In the genomic region with DNA sequence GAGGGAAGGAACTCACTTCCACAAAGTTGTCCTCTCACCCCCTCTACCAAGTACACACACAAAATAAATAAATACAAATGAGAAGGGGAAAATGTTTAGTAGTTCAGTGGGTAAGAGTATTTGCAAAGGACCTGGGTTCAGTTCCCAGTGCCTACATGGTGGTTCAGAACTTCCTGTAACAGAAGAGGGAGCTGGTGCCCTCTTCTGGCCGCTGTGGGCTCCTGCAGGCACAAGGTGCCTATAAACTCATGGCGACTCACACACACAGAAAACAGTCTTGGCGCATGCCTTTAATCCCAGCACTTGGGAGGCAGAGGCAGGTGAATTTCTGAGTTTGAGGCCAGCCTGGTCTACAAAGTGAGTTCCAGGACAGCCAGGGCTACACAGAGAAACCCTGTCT, we compare ENCODE assay signal across 24 mouse cellular contexts. TPM values are rescaled to one million over a fixed set of nuclear protein-coding genes. Genes with fewer than 3 reads are reported as not detected.
DNase-seq lines count a peak whose midpoint lies in the region; ATAC-seq and TF ChIP-seq lines count a peak whose summit lies in the region.
"Had no signal": no experiment of that assay in that cellular context is flagged by ENCODE, and none has a peak within 500 bp of the region (broad histone marks: within the 10 kb centered on the region; RNA-seq: fewer than 3 reads in every experiment).

No protein-coding gene starts in this region.

- H3K27ac ChIP-seq in embryonic facial prominence, embryonic 15.5 days (replicated peaks), result 0 out of 2 replicates have a peak overlapping the region, but pooled peaks have one; percentile 30
- no peak overlapping the region for H3K27ac ChIP-seq in embryonic facial prominence, embryonic 10.5 days (replicated peaks)
- no peak overlapping the region for H3K27ac ChIP-seq in liver, embryonic 14.5 days
- no peak overlapping the region for H3K27ac ChIP-seq in liver, embryonic 11.5 days (ENCODE audit: low read depth, low read length)
- H3K27ac ChIP-seq in ES-Bruce4 (ENCODE audit: insufficient read depth, low read length), result no peak overlapping the region
- no peak overlapping the region for H3K27ac ChIP-seq in midbrain, embryonic 10.5 days (replicated peaks)
- H3K27ac ChIP-seq: forebrain, embryonic 10.5 days; heart, embryonic 13.5 days; hindbrain, embryonic 13.5 days; kidney, embryonic 15.5 days; stomach, embryonic 15.5 days had no signal

- H3K4me1 ChIP-seq in embryonic facial prominence, embryonic 15.5 days, result no peaks in the 10 kb centered on the region
- H3K4me1 ChIP-seq in embryonic facial prominence, embryonic 10.5 days, result peaks cover 4% of the 10 kb centered on the region; the same call in 1 of the 2 replicates
- H3K4me1 ChIP-seq in liver, embryonic 14.5 days (replicated peaks; ENCODE audit: control insufficient read depth in 2 of 2, insufficient read depth in 2 of 2, low read length in 1 of 2), result peaks cover 31 to 32% of the 10 kb centered on the region in 2 experiments
- H3K4me1 ChIP-seq in liver, embryonic 11.5 days (replicated peaks; ENCODE audit: control insufficient read depth, insufficient read depth, low read length), result peaks cover 23% of the 10 kb centered on the region
- no peaks in the 10 kb centered on the region for H3K4me1 ChIP-seq in ES-Bruce4 (ENCODE audit: control insufficient read depth, insufficient read depth, low read length)
- no peaks in the 10 kb centered on the region for H3K4me1 ChIP-seq in midbrain, embryonic 10.5 days
- H3K4me1 ChIP-seq: forebrain, embryonic 10.5 days; hindbrain, embryonic 13.5 days; intestine, embryonic 15.5 days; stomach, embryonic 15.5 days had no signal

- H3K27me3 ChIP-seq in embryonic facial prominence, embryonic 15.5 days, result no peaks in the 10 kb centered on the region
- H3K27me3 ChIP-seq in embryonic facial prominence, embryonic 10.5 days (replicated peaks; ENCODE audit: low read depth, poor library complexity, severe bottlenecking), result no peaks in the 10 kb centered on the region
- H3K27me3 ChIP-seq in liver, embryonic 14.5 days (ENCODE audit: control insufficient read depth, insufficient read depth, low read length), result no peaks in the 10 kb centered on the region
- H3K27me3 ChIP-seq in liver, embryonic 11.5 days (replicated peaks; ENCODE audit: control insufficient read depth, insufficient read depth, low read length), result no peaks in the 10 kb centered on the region
- H3K27me3 ChIP-seq in ES-Bruce4 (ENCODE audit: control insufficient read depth, insufficient read depth, low read length, poor library complexity, severe bottlenecking), result no peaks in the 10 kb centered on the region
- no peaks in the 10 kb centered on the region for H3K27me3 ChIP-seq in midbrain, embryonic 10.5 days (ENCODE audit: low read depth, poor library complexity, severe bottlenecking)
- H3K27me3 ChIP-seq: heart, embryonic 13.5 days; hindbrain, embryonic 13.5 days; intestine, embryonic 15.5 days; kidney, embryonic 15.5 days; stomach, embryonic 15.5 days had no signal

- TF ChIP-seq POLR2A in ES-Bruce4 (IDR thresholded peaks at IDR 0.05; ENCODE audit: insufficient read depth, low read length), result no peak

- peak; percentile 61 for TF ChIP-seq CTCF in liver, embryonic 14.5 days (IDR thresholded peaks at IDR 0.05; ENCODE audit: low read depth)
- TF ChIP-seq CTCF in ES-Bruce4 (IDR thresholded peaks at IDR 0.05; ENCODE audit: low read depth, low read length), result peak; percentile 38

- ATAC-seq in embryonic facial prominence, embryonic 15.5 days (ENCODE audit: insufficient number of reproducible peaks, low FRiP score, low TSS enrichment, low read depth), result no peak
- ATAC-seq in liver, embryonic 14.5 days (ENCODE audit: insufficient read depth), result no peak
- ATAC-seq in liver, embryonic 11.5 days (replicated peaks; ENCODE audit: low FRiP score), result no peak
- ATAC-seq: activated CD4-positive, CD25-positive, alpha-beta regulatory T cell, adult 4 months; CD4-positive, CD25-positive, alpha-beta regulatory T cell, adult 4 months; intestine, embryonic 15.5 days; midbrain, embryonic 16.5 days had no signal

- no peak for TF ChIP-seq EP300 in liver, embryonic 14.5 days (IDR thresholded peaks at IDR 0.05; ENCODE audit: low read depth)
- no peak for TF ChIP-seq EP300 in ES-Bruce4 (IDR thresholded peaks at IDR 0.05; ENCODE audit: insufficient read depth, low read depth, low read length)

- H3K9me3 ChIP-seq in embryonic facial prominence, embryonic 15.5 days (replicated peaks), result 0 out of 2 replicates have a peak, but pooled peaks cover 6% of the 10 kb centered on the region
- peaks cover 7% of the 10 kb centered on the region; the same call in 1 of the 2 replicates for H3K9me3 ChIP-seq in embryonic facial prominence, embryonic 10.5 days
- H3K9me3 ChIP-seq in liver, embryonic 14.5 days (ENCODE audit: control insufficient read depth, low read length), result no peaks in the 10 kb centered on the region; the same call in 1 of the 2 replicates
- 0 out of 2 replicates have a peak, but pooled peaks cover 5% of the 10 kb centered on the region for H3K9me3 ChIP-seq in liver, embryonic 11.5 days (ENCODE audit: control insufficient read depth, low read length)
- 0 out of 2 replicates have a peak, but pooled peaks cover 5% of the 10 kb centered on the region for H3K9me3 ChIP-seq in ES-Bruce4 (replicated peaks; ENCODE audit: control insufficient read depth, insufficient read depth, low read length, poor library complexity, severe bottlenecking)
- peaks cover 7% of the 10 kb centered on the region for H3K9me3 ChIP-seq in midbrain, embryonic 10.5 days (replicated peaks)
- H3K9me3 ChIP-seq: intestine, embryonic 15.5 days; stomach, embryonic 15.5 days had no signal

- DNase-seq in embryonic facial prominence, embryonic 10.5 days (ENCODE audit: low spot score), result no peak
- DNase-seq in liver, embryonic 14.5 days (ENCODE audit: low read depth in 3 of 3, low spot score in 3 of 3), result no peak
- no peak for DNase-seq in liver, embryonic 11.5 days (ENCODE audit: low spot score)
- peak; percentile 20 for DNase-seq in induced T-regulatory cell, adult 2 months (ENCODE audit: low read depth)
- no peak for DNase-seq in kidney, postnatal 10 days
- no peak for DNase-seq in midbrain, embryonic 10.5 days (ENCODE audit: low spot score)
- DNase-seq: adrenal gland, postnatal 14 days; cerebellum, adult 11 months; cerebellum, postnatal 10 days; embryo, embryonic 11 days; lung, postnatal 10 days; right cerebral cortex, postnatal 14 days had no signal

- H3K9ac ChIP-seq in embryonic facial prominence, embryonic 15.5 days, result no peak overlapping the region
- no peak overlapping the region for H3K9ac ChIP-seq in liver, embryonic 14.5 days (replicated peaks)
- H3K9ac ChIP-seq in liver, embryonic 11.5 days (ENCODE audit: low read depth, low read length), result no peak overlapping the region
- H3K9ac ChIP-seq in ES-Bruce4 (ENCODE audit: low read depth, poor library complexity, severe bottlenecking), result no peak overlapping the region
- H3K9ac ChIP-seq: heart, embryonic 13.5 days; hindbrain, embryonic 13.5 days; intestine, embryonic 15.5 days; kidney, embryonic 15.5 days; stomach, embryonic 15.5 days had no signal

- H3K36me3 ChIP-seq in embryonic facial prominence, embryonic 15.5 days, result peaks cover 32% of the 10 kb centered on the region
- H3K36me3 ChIP-seq in embryonic facial prominence, embryonic 10.5 days (replicated peaks), result peaks cover 68% of the 10 kb centered on the region
- peaks cover 9% of the 10 kb centered on the region for H3K36me3 ChIP-seq in liver, embryonic 14.5 days (replicated peaks; ENCODE audit: control insufficient read depth, insufficient read depth, low read depth)
- peaks cover 12% of the 10 kb centered on the region for H3K36me3 ChIP-seq in liver, embryonic 11.5 days (ENCODE audit: control insufficient read depth, insufficient read depth, low read length)
- 0 out of 2 replicates have a peak, but pooled peaks cover 3% of the 10 kb centered on the region for H3K36me3 ChIP-seq in ES-Bruce4 (ENCODE audit: control insufficient read depth, insufficient read depth, low read length, poor library complexity, severe bottlenecking)
- peaks cover 70% of the 10 kb centered on the region for H3K36me3 ChIP-seq in midbrain, embryonic 10.5 days

- no peak overlapping the region for H3K4me2 ChIP-seq in embryonic facial prominence, embryonic 15.5 days (replicated peaks)
- H3K4me2 ChIP-seq in liver, embryonic 14.5 days (ENCODE audit: low read depth), result no peak overlapping the region
- H3K4me2 ChIP-seq in liver, embryonic 11.5 days, result no peak overlapping the region
- H3K4me2 ChIP-seq: heart, embryonic 13.5 days; hindbrain, embryonic 13.5 days; intestine, embryonic 15.5 days; kidney, embryonic 15.5 days; stomach, embryonic 15.5 days had no signal

- H3K4me3 ChIP-seq in embryonic facial prominence, embryonic 15.5 days (replicated peaks), result no peak overlapping the region
- no peak overlapping the region for H3K4me3 ChIP-seq in embryonic facial prominence, embryonic 10.5 days
- no peak overlapping the region for H3K4me3 ChIP-seq in liver, embryonic 14.5 days (ENCODE audit: insufficient read depth in 1 of 2, low read depth in 2 of 2, low read length in 2 of 2)
- no peak overlapping the region for H3K4me3 ChIP-seq in liver, embryonic 11.5 days (ENCODE audit: low read depth, low read length)
- no peak overlapping the region for H3K4me3 ChIP-seq in ES-Bruce4 (ENCODE audit: low read depth, low read length)
- H3K4me3 ChIP-seq in midbrain, embryonic 10.5 days, result no peak overlapping the region
- H3K4me3 ChIP-seq: forebrain, embryonic 10.5 days; heart, embryonic 13.5 days; hindbrain, embryonic 13.5 days; intestine, embryonic 15.5 days; kidney, embryonic 15.5 days; stomach, embryonic 15.5 days had no signal

- WGBS in embryonic facial prominence, embryonic 15.5 days, result 96% methylated on average over 3 of the region's 3 CpGs
- 94% methylated on average over 3 of the region's 3 CpGs for WGBS in embryonic facial prominence, embryonic 10.5 days
- WGBS in liver, embryonic 14.5 days (ENCODE audit: insufficient replicate concordance), result 91% methylated on average over 3 of the region's 3 CpGs
- 86% methylated on average over 3 of the region's 3 CpGs for WGBS in liver, embryonic 11.5 days
- 90% methylated on average over 3 of the region's 3 CpGs for WGBS in midbrain, embryonic 10.5 days

RNA-seq across cellular contexts. Expression of a gene that starts 13.0 kb away (rescaled TPM):
- polyA plus RNA-seq in embryonic facial prominence, embryonic 15.5 days (2015; fragmentation: Nextera tagmentation; extraction: Ambion mirVana), result 38.1 and 47.7 TPM in 2 replicates
- polyA plus RNA-seq in embryonic facial prominence, embryonic 10.5 days (2016; fragmentation: Nextera tagmentation; extraction: Ambion mirVana), result 12.8 and 14.7 TPM in 2 replicates
- polyA plus RNA-seq in liver, embryonic 14.5 days (2012; rRNA removed), result 48.0 and 84.2 TPM in 2 replicates
- 8.1 and 9.1 TPM in 2 replicates for polyA plus RNA-seq in liver, embryonic 14.5 days (2014; fragmentation: Nextera tagmentation; extraction: Ambion mirVana)
- polyA plus RNA-seq in liver, embryonic 11.5 days (2014; fragmentation: Nextera tagmentation; extraction: Ambion mirVana), result 9.3 and 10.9 TPM in 2 replicates
- polyA plus RNA-seq in ES-Bruce4 (2011; ENCODE audit: insufficient read depth, insufficient read length, low read depth, missing spikeins), result 116 and 125 TPM in 2 replicates
- polyA plus RNA-seq in midbrain, embryonic 10.5 days (2016; fragmentation: Nextera tagmentation; extraction: Ambion mirVana), result 13.1 and 13.8 TPM in 2 replicates

RNA-seq across cellular contexts. Expression of a gene that starts 25.3 kb away (rescaled TPM):
- 0.49 TPM in 1 of 2 replicates, not detected in the other for polyA plus RNA-seq in embryonic facial prominence, embryonic 15.5 days (2015; fragmentation: Nextera tagmentation; extraction: Ambion mirVana)
- polyA plus RNA-seq in embryonic facial prominence, embryonic 10.5 days (2016; fragmentation: Nextera tagmentation; extraction: Ambion mirVana), result not detected in 2 replicates
- 0.35 TPM in 1 of 2 replicates, not detected in the other for polyA plus RNA-seq in liver, embryonic 14.5 days (2012; rRNA removed)
- polyA plus RNA-seq in liver, embryonic 14.5 days (2014; fragmentation: Nextera tagmentation; extraction: Ambion mirVana), result 0.32 TPM in 1 of 2 replicates, not detected in the other
- polyA plus RNA-seq in liver, embryonic 11.5 days (2014; fragmentation: Nextera tagmentation; extraction: Ambion mirVana), result not detected in 2 replicates
- not detected in 2 replicates for polyA plus RNA-seq in ES-Bruce4 (2011; ENCODE audit: insufficient read depth, insufficient read length, low read depth, missing spikeins)
- 0.30 TPM in 1 of 2 replicates, not detected in the other for polyA plus RNA-seq in midbrain, embryonic 10.5 days (2016; fragmentation: Nextera tagmentation; extraction: Ambion mirVana)
- polyA plus RNA-seq: activated CD4-positive, CD25-positive, alpha-beta regulatory T cell, adult 4 months; CD4-positive, CD25-positive, alpha-beta regulatory T cell, adult 4 months; heart, embryonic 13.5 days; intestine, embryonic 15.5 days; kidney, embryonic 15.5 days; large intestine, adult 2 months had no signal

RNA-seq across cellular contexts. Expression of a gene that starts 25.4 kb away (rescaled TPM):
- polyA plus RNA-seq in embryonic facial prominence, embryonic 15.5 days (2015; fragmentation: Nextera tagmentation; extraction: Ambion mirVana), result 1.6 and 2.0 TPM in 2 replicates
- 1.1 TPM in 2 replicates for polyA plus RNA-seq in embryonic facial prominence, embryonic 10.5 days (2016; fragmentation: Nextera tagmentation; extraction: Ambion mirVana)
- polyA plus RNA-seq in liver, embryonic 14.5 days (2012; rRNA removed), result 3.6 and 3.9 TPM in 2 replicates
- 1.1 and 2.2 TPM in 2 replicates for polyA plus RNA-seq in liver, embryonic 14.5 days (2014; fragmentation: Nextera tagmentation; extraction: Ambion mirVana)
- polyA plus RNA-seq in liver, embryonic 11.5 days (2014; fragmentation: Nextera tagmentation; extraction: Ambion mirVana), result 1.3 and 1.5 TPM in 2 replicates
- polyA plus RNA-seq in ES-Bruce4 (2011; ENCODE audit: insufficient read depth, insufficient read length, low read depth, missing spikeins), result 3.8 and 5.0 TPM in 2 replicates
- 0.92 and 1.1 TPM in 2 replicates for polyA plus RNA-seq in midbrain, embryonic 10.5 days (2016; fragmentation: Nextera tagmentation; extraction: Ambion mirVana)

RNA-seq across cellular contexts. Expression of a gene that starts 35.0 kb away (rescaled TPM):
- 30.5 and 33.1 TPM in 2 replicates for polyA plus RNA-seq in embryonic facial prominence, embryonic 15.5 days (2015; fragmentation: Nextera tagmentation; extraction: Ambion mirVana)
- polyA plus RNA-seq in embryonic facial prominence, embryonic 10.5 days (2016; fragmentation: Nextera tagmentation; extraction: Ambion mirVana), result 11.6 and 13.8 TPM in 2 replicates
- polyA plus RNA-seq in liver, embryonic 14.5 days (2012; rRNA removed), result 18.7 and 27.6 TPM in 2 replicates
- 30.2 and 35.4 TPM in 2 replicates for polyA plus RNA-seq in liver, embryonic 14.5 days (2014; fragmentation: Nextera tagmentation; extraction: Ambion mirVana)
- polyA plus RNA-seq in liver, embryonic 11.5 days (2014; fragmentation: Nextera tagmentation; extraction: Ambion mirVana), result 25.2 and 25.6 TPM in 2 replicates
- polyA plus RNA-seq in ES-Bruce4 (2011; ENCODE audit: insufficient read depth, insufficient read length, low read depth, missing spikeins), result 8.3 and 9.5 TPM in 2 replicates
- polyA plus RNA-seq in midbrain, embryonic 10.5 days (2016; fragmentation: Nextera tagmentation; extraction: Ambion mirVana), result 13.2 and 13.9 TPM in 2 replicates
